Mouse (Mus musculus) liver, embryonic 14.5 days (tissue): ENCODE measurements around the gene Dnajc6. TPM values are rescaled to one million over a fixed set of nuclear protein-coding genes. Genes with fewer than 3 reads are reported as not detected.

ENCODE experiments used
- ATAC-seq: fragments of 200-750 bp; cut with Nextera tagmentation; 2 replicates; pipeline ENCODE4 v1.8.0; 2017; ENCODE audit warnings: moderate number of reproducible peaks, mild to moderate bottlenecking, moderate library complexity; ENCODE audit not compliant: insufficient read depth
- DNase-seq, 3 experiments: peaks; one replicate each; pipeline ENCODE4 v3.0.0-alpha.2; 2012 to 2013; ENCODE audit warnings: low read depth in 3 of 3, low spot score in 3 of 3
- H3K27ac ChIP-seq: fragments of 300-500 bp; sonication (generic); 2 replicates; pipeline ENCODE4 v1.5.1; 2014; ENCODE audit warnings: moderate library complexity, mild to moderate bottlenecking, control low read depth, inconsistent platforms
- H3K27me3 ChIP-seq: fragments of 300-500 bp; sonication (generic); 2 replicates; pipeline ENCODE4 v1.6.1; 2014; ENCODE audit warnings: mild to moderate bottlenecking, low read length, moderate library complexity; ENCODE audit not compliant: control insufficient read depth, insufficient read depth
- H3K36me3 ChIP-seq: fragments of 300-500 bp; sonication (generic); replicated peaks from 2 replicates; pipeline ENCODE4 v1.6.1; 2014; ENCODE audit warnings: low read depth; ENCODE audit not compliant: control insufficient read depth, insufficient read depth
- H3K4me1 ChIP-seq, 2 experiments: fragments of 200-500 bp in 1 of 2; fragments of 300-500 bp in 1 of 2; sonication (generic) in 1 of 2; replicated peaks; 2 replicates each; pipeline ENCODE4 v1.6.1; 2012 to 2014; ENCODE audit warnings: antibody characterized with exemption in 1 of 2, inconsistent platforms in 1 of 2, low read length in 1 of 2; ENCODE audit not compliant: control insufficient read depth in 2 of 2, insufficient read depth in 2 of 2
- H3K4me2 ChIP-seq: fragments of 300-500 bp; sonication (generic); 2 replicates; pipeline ENCODE4 v1.6.1; 2014; ENCODE audit warnings: low read depth, mild to moderate bottlenecking, control low read depth, moderate library complexity
- H3K4me3 ChIP-seq, 2 experiments: fragments of 200-500 bp in 1 of 2; fragments of 300-500 bp in 1 of 2; sonication (generic) in 1 of 2; 2 replicates each; pipeline ENCODE4 v1.5.1; 2012 to 2014; ENCODE audit warnings: low read depth in 2 of 2, low read length in 2 of 2, mild to moderate bottlenecking in 2 of 2, control low read depth in 1 of 2, inconsistent platforms in 1 of 2, moderate library complexity in 1 of 2; ENCODE audit not compliant: insufficient read depth in 1 of 2
- H3K9ac ChIP-seq: fragments of 300-500 bp; sonication (generic); replicated peaks from 2 replicates; pipeline ENCODE4 v1.6.1; 2014; ENCODE audit warnings: mild to moderate bottlenecking, control low read depth, moderate library complexity
- H3K9me3 ChIP-seq: fragments of 300-500 bp; sonication (generic); 2 replicates; pipeline ENCODE4 v1.6.1; 2016; ENCODE audit warnings: low read length, mixed read lengths; ENCODE audit not compliant: control insufficient read depth
- CTCF ChIP-seq: IDR thresholded peaks from 2 replicates; pipeline ENCODE4 v1.5.1; 2016; ENCODE audit warnings: antibody characterized with exemption, low read depth, control low read depth
- EP300 ChIP-seq: IDR thresholded peaks from 2 replicates; pipeline ENCODE4 v1.6.1; 2016; ENCODE audit warnings: antibody characterized with exemption, low read depth
- WGBS: fragments of 180-500 bp; shearing (Covaris S2); extraction: QIAGEN DNeasy Blood & Tissue Kit; methylation state at CpG from one replicate; pipeline ENCODE4 v1.1.7; 2014; ENCODE audit not compliant: insufficient replicate concordance; 5-methylcytosine and 5-hydroxymethylcytosine counted together
- polyA plus RNA-seq, 2 experiments: library from polyadenylated mRNA; depleted of rRNA in 1 of 2; stranded (reverse) in 1 of 2; unstranded in 1 of 2; fragments of >200 nt; fragmentation: Nextera tagmentation in 1 of 2; extraction: Ambion mirVana in 1 of 2; gene quantifications; 2 replicates each; pipeline versions ENCODE4 v1.2.1 to v1.2.3; 2012 to 2014

Gene Dnajc6
- polyA plus RNA-seq, 2 experiments: 0.08 to 0.16 TPM

- Histone ChIP-seq H3K9ac (no peak overlapping the region), H3K36me3 (peaks cover 25% of the 10 kb centered on the region), H3K4me2 (no peak overlapping the region), H3K4me1 (no peaks in the 10 kb centered on the region), H3K9me3 (no peaks in the 10 kb centered on the region), H3K27ac (no peak overlapping the region), H3K27me3 (no peaks in the 10 kb centered on the region), H3K4me3 (no peak overlapping the region)
- TF ChIP-seq CTCF (peak; percentile 77), EP300 (no peak)
- WGBS: 69% methylated on average over 9 of the region's 9 CpGs
- peak; percentile 59; the same call in 1 of the 2 replicates for ATAC-seq
- peak in 1 of 3 experiments; percentile 40 for DNase-seq
Measured at GRCm38 (mm10) chr4:101664160-101664750, 167.8 kb downstream of the Dnajc6 start.

DNA sequence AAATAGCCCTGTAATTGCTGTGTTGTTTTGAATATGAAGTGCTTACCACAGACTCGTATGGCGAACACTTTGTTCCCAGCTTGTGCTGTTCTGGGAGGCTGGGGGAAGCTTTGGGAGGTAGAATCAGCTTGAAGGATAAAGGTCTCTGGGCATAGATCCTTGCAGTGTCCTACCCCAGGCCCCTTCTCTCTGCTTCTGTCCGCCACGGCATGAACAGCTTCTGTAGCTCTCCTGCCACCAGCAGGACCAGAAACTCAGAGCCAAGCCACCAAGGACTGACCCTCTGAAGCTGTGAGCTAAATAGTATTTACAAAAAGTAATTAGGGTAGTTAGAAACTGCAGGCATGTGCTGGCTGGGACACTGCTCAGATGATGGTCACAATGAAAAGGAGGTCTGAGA, 168.3 kb downstream of the Dnajc6 start:
- no peaks in the 10 kb centered on the region for H3K27me3 ChIP-seq
- H3K4me1 ChIP-seq: no peaks in the 10 kb centered on the region
- no peak overlapping the region for H3K27ac ChIP-seq
- ATAC-seq (no peak), DNase-seq (no peak)
- no peak overlapping the region for H3K9ac ChIP-seq
- WGBS: 85% methylated on average over 4 of the region's 4 CpGs
- TF ChIP-seq EP300: no peak
- no peak for TF ChIP-seq CTCF
- no peaks in the 10 kb centered on the region for H3K9me3 ChIP-seq
- H3K4me3 ChIP-seq: no peak overlapping the region
- H3K36me3 ChIP-seq: peaks cover 20% of the 10 kb centered on the region
- no peak overlapping the region for H3K4me2 ChIP-seq

GRCm38 (mm10) chr4:101669161-101669560, 172.7 kb downstream of the Dnajc6 start:
- Histone ChIP-seq H3K27ac (no peak overlapping the region), H3K9ac (no peak overlapping the region), H3K4me2 (no peak overlapping the region), H3K27me3 (no peaks in the 10 kb centered on the region), H3K9me3 (no peaks in the 10 kb centered on the region), H3K4me1 (no peaks in the 10 kb centered on the region), H3K36me3 (no peaks in the 10 kb centered on the region), H3K4me3 (no peak overlapping the region)
- ATAC-seq (no peak), DNase-seq (no peak)
- 45% methylated on average over 5 of the region's 5 CpGs for WGBS
- TF ChIP-seq CTCF (no peak), EP300 (no peak)

DNA sequence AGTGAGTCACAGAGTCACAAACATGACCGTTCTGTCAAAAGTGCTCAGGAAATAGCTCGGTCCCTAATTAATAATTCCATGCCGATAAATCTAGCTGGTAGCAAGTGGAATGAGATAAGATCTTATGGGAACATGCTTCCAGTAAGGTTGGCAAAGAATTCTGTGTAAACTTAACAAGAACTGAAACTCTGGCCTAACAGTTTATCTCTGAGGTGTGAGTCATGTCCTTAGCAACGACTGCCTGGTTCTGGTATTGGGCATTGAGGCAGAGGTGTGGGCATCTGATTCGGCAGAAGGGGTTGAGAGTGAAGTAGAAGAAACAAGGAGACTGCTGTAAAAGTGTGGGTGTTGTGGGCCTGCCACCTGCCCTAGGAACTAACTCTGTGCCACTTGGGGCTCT, 173.4 kb downstream of the Dnajc6 start:
- no peak for ATAC-seq
- Histone ChIP-seq H3K9ac (no peak overlapping the region), H3K36me3 (no peaks in the 10 kb centered on the region), H3K9me3 (no peaks in the 10 kb centered on the region), H3K27ac (no peak overlapping the region), H3K4me3 (no peak overlapping the region), H3K27me3 (no peaks in the 10 kb centered on the region), H3K4me1 (no peaks in the 10 kb centered on the region), H3K4me2 (no peak overlapping the region)
- no peak for TF ChIP-seq CTCF
- no peak for TF ChIP-seq EP300
- 70% methylated on average over 5 of the region's 5 CpGs for WGBS
- no peak for DNase-seq

- Histone ChIP-seq H3K27me3 (no peaks in the 10 kb centered on the region), H3K9ac (no peak overlapping the region), H3K9me3 (no peaks in the 10 kb centered on the region), H3K36me3 (no peaks in the 10 kb centered on the region), H3K4me1 (no peaks in the 10 kb centered on the region; a peak in 1 of 4 replicates), H3K27ac (no peak overlapping the region), H3K4me2 (no peak overlapping the region), H3K4me3 (no peak overlapping the region)
- DNase-seq (peak in 1 of 3 experiments; percentile 23), ATAC-seq (peak; percentile 62)
- TF ChIP-seq EP300 (no peak), CTCF (no peak)
- WGBS: 40% methylated on average over 5 of the region's 5 CpGs
Measured at GRCm38 (mm10) chr4:101674790-101675189, 178.3 kb downstream of the Dnajc6 start.
